Comparison of ENCODE assay signal across 30 mouse cellular contexts in genomic region chr14:41146035-41146434, GRCm38 (mm10). TPM values are rescaled to one million over a fixed set of nuclear protein-coding genes. Genes with fewer than 3 reads are reported as not detected.
"Had no signal": no experiment of that assay in that cellular context is flagged by ENCODE, and none has a peak within 500 bp of the region (broad histone marks: within the 10 kb centered on the region; RNA-seq: fewer than 3 reads in every experiment).

No protein-coding gene starts in this region.

- H3K4me2 ChIP-seq: kidney, embryonic 15.5 days; limb, embryonic 13.5 days; liver, embryonic 12.5 days; liver, embryonic 15.5 days; midbrain, embryonic 12.5 days; midbrain, embryonic 15.5 days; neural tube, embryonic 12.5 days; neural tube, embryonic 15.5 days had no signal

- H3K4me1 ChIP-seq: kidney, embryonic 15.5 days; limb, embryonic 13.5 days; liver, embryonic 12.5 days; liver, embryonic 15.5 days; midbrain, embryonic 12.5 days; midbrain, embryonic 15.5 days; neural tube, embryonic 12.5 days; neural tube, embryonic 15.5 days had no signal

- H3K27ac ChIP-seq: kidney, embryonic 15.5 days; left cerebral cortex, adult 2 months; limb, embryonic 13.5 days; liver, embryonic 12.5 days; liver, embryonic 15.5 days; macrophage; midbrain, embryonic 12.5 days; midbrain, embryonic 15.5 days; neural tube, embryonic 12.5 days; neural tube, embryonic 15.5 days had no signal

- H3K9me3 ChIP-seq: kidney, embryonic 15.5 days; limb, embryonic 13.5 days; liver, embryonic 12.5 days; liver, embryonic 15.5 days; midbrain, embryonic 12.5 days; midbrain, embryonic 15.5 days; neural tube, embryonic 12.5 days; neural tube, embryonic 15.5 days had no signal

- H3K9ac ChIP-seq: kidney, embryonic 15.5 days; limb, embryonic 13.5 days; liver, embryonic 12.5 days; liver, embryonic 15.5 days; midbrain, embryonic 12.5 days; midbrain, embryonic 15.5 days; neural tube, embryonic 12.5 days; neural tube, embryonic 15.5 days had no signal

- DNase-seq: kidney, adult 11 months; kidney, adult 8-10 months; kidney, postnatal 10 days; kidney, postnatal 4 days; layer of hippocampus, postnatal 36 days; left cerebral cortex, postnatal 4 days; liver; retina, postnatal 1 day; thymus, adult 18-20 months; thymus, postnatal 36 days had no signal

- H3K36me3 ChIP-seq: kidney, embryonic 15.5 days; limb, embryonic 13.5 days; liver, embryonic 12.5 days; liver, embryonic 15.5 days; midbrain, embryonic 12.5 days; midbrain, embryonic 15.5 days; neural tube, embryonic 12.5 days; neural tube, embryonic 15.5 days had no signal

- ATAC-seq: liver, embryonic 12.5 days; midbrain, embryonic 15.5 days had no signal

- H3K4me3 ChIP-seq: kidney, embryonic 15.5 days; left cerebral cortex, adult 2 months; limb, embryonic 13.5 days; liver, embryonic 12.5 days; liver, embryonic 15.5 days; midbrain, embryonic 12.5 days; midbrain, embryonic 15.5 days; neural tube, embryonic 12.5 days; neural tube, embryonic 15.5 days had no signal

- H3K27me3 ChIP-seq: kidney, embryonic 15.5 days; limb, embryonic 13.5 days; liver, embryonic 12.5 days; liver, embryonic 15.5 days; midbrain, embryonic 12.5 days; midbrain, embryonic 15.5 days; neural tube, embryonic 12.5 days; neural tube, embryonic 15.5 days had no signal

RNA-seq across cellular contexts. Expression of gene Mbl1, which starts 5.2 kb away (rescaled TPM):
- total RNA-seq: layer of hippocampus, adult 18-20 months; layer of hippocampus, postnatal 10 days; layer of hippocampus, postnatal 36 days; left cerebral cortex, adult 2 months; left cerebral cortex, postnatal 10 days; left cerebral cortex, postnatal 4 days; megakaryocyte, adult 5-6 weeks had no signal
- polyA plus RNA-seq: intestine, embryonic 14.5 days; limb, embryonic 13.5 days; macrophage; midbrain, embryonic 12.5 days; midbrain, embryonic 15.5 days; neural tube, embryonic 12.5 days; neural tube, embryonic 15.5 days; small intestine, adult 2 months; spleen, adult 2 months; urinary bladder, adult 2 months had no signal

RNA-seq across cellular contexts. Expression of gene Sftpa1, which starts 14.5 kb away (rescaled TPM):
- total RNA-seq: layer of hippocampus, adult 18-20 months; layer of hippocampus, postnatal 10 days; layer of hippocampus, postnatal 36 days; left cerebral cortex, adult 2 months; left cerebral cortex, postnatal 10 days; left cerebral cortex, postnatal 4 days; megakaryocyte, adult 5-6 weeks had no signal
- polyA plus RNA-seq: intestine, embryonic 14.5 days; kidney, embryonic 15.5 days; limb, embryonic 13.5 days; liver, embryonic 12.5 days; macrophage; midbrain, embryonic 12.5 days; midbrain, embryonic 15.5 days; neural tube, embryonic 12.5 days; neural tube, embryonic 15.5 days; small intestine, adult 2 months; spleen, adult 2 months; stomach, embryonic 16.5 days; testis, adult 2 months; urinary bladder, adult 2 months had no signal

RNA-seq across cellular contexts. Expression of gene Sftpd, which starts 38.9 kb away (rescaled TPM):
- total RNA-seq: layer of hippocampus, adult 18-20 months; layer of hippocampus, postnatal 10 days; layer of hippocampus, postnatal 36 days; left cerebral cortex, adult 2 months; left cerebral cortex, postnatal 10 days; left cerebral cortex, postnatal 4 days; megakaryocyte, adult 5-6 weeks had no signal
- polyA plus RNA-seq: intestine, embryonic 14.5 days; kidney, embryonic 15.5 days; limb, embryonic 13.5 days; macrophage; midbrain, embryonic 12.5 days; midbrain, embryonic 15.5 days; neural tube, embryonic 12.5 days; neural tube, embryonic 15.5 days; small intestine, adult 2 months; spleen, adult 2 months; urinary bladder, adult 2 months had no signal

RNA-seq across cellular contexts. Expression of gene Mat1a, which starts 41.2 kb away (rescaled TPM):
- total RNA-seq: layer of hippocampus, adult 18-20 months; layer of hippocampus, postnatal 10 days; layer of hippocampus, postnatal 36 days; left cerebral cortex, adult 2 months; left cerebral cortex, postnatal 10 days; left cerebral cortex, postnatal 4 days; megakaryocyte, adult 5-6 weeks had no signal
- polyA plus RNA-seq: limb, embryonic 13.5 days; macrophage; midbrain, embryonic 12.5 days; neural tube, embryonic 12.5 days; neural tube, embryonic 15.5 days; small intestine, adult 2 months; urinary bladder, adult 2 months had no signal
